Mouse (Mus musculus) liver, adult 2 months (tissue): ENCODE measurements at regions not wholly inside any gene's neighbourhood (a gene's known extent, or its start where the extent isn't known, plus 50 kb on each side); places are given as distances from the start of the nearest gene placed in this dataset.

Experiments
- CTCF ChIP-seq: fragments of 200-500 bp; IDR thresholded peaks from 2 replicates; pipeline ENCODE4 v1.5.1; 2011; ENCODE audit warnings: low read depth, low read length, control low read depth
- POLR2A ChIP-seq: fragments of 200-500 bp; IDR thresholded peaks from 2 replicates; pipeline ENCODE4 v1.6.1; 2011; ENCODE audit warnings: low read length, control low read depth; ENCODE audit not compliant: insufficient read depth; ENCODE audit errors: extremely low read depth

DNA sequence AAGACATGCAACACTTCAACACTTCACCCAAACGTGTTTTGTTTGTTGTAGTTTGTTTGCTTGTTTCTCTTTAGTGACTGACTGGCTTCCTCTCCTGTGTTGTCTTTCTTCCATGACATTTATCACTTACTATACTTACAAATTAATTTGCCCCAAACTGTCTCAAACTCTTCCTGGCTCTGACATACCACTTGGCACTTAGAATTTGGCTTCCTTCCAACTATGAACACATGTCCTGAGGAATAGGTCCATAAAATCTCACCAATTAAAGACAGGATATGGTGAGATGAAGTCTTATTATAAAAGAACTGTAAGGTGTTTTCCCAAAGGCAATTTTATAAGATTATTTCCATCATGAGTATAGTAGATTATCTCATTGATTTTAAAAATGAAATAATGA lies 386.0 kb downstream of the Tlr4 start:
- TF ChIP-seq CTCF = no peak
- no peak for TF ChIP-seq POLR2A
